Mouse (Mus musculus) testis, adult 2 months (tissue): ENCODE measurements around the gene Pmfbp1. TPM values are rescaled to one million over a fixed set of nuclear protein-coding genes. Genes with fewer than 3 reads are reported as not detected.

Experiments
- H3K27ac ChIP-seq: fragments of 200-500 bp; 2 replicates; pipeline ENCODE4 v1.5.1; 2012; ENCODE audit warnings: low read depth, low read length; ENCODE audit not compliant: control insufficient read depth, insufficient read depth
- H3K27me3 ChIP-seq: fragments of 200-500 bp; 2 replicates; pipeline ENCODE4 v1.6.1; 2012; ENCODE audit warnings: mild to moderate bottlenecking, low read length, moderate library complexity; ENCODE audit not compliant: control insufficient read depth, insufficient read depth
- H3K36me3 ChIP-seq: fragments of 200-500 bp; 2 replicates; pipeline ENCODE4 v1.6.1; 2012; ENCODE audit warnings: mild to moderate bottlenecking, low read length; ENCODE audit not compliant: control insufficient read depth, insufficient read depth
- H3K4me1 ChIP-seq: fragments of 200-500 bp; 2 replicates; pipeline ENCODE4 v1.6.1; 2012; ENCODE audit warnings: low read length; ENCODE audit not compliant: control insufficient read depth, insufficient read depth
- H3K4me3 ChIP-seq: fragments of 200-500 bp; 2 replicates; pipeline ENCODE4 v1.5.1; 2012; ENCODE audit warnings: low read depth, mild to moderate bottlenecking, low read length, moderate library complexity, mixed read lengths; ENCODE audit not compliant: control insufficient read depth
- CTCF ChIP-seq: fragments of 200-500 bp; IDR thresholded peaks from 2 replicates; pipeline ENCODE4 v1.5.1; 2012; ENCODE audit warnings: low read depth, mild to moderate bottlenecking, inconsistent platforms, low read length, moderate library complexity; ENCODE audit not compliant: control insufficient read depth, insufficient read depth, insufficient replicate concordance
- POLR2A ChIP-seq: fragments of 200-500 bp; IDR thresholded peaks from 2 replicates; pipeline ENCODE4 v1.6.1; 2012; ENCODE audit warnings: low read depth, mild to moderate bottlenecking, inconsistent platforms, low read length, moderate library complexity; ENCODE audit not compliant: control insufficient read depth
- polyA plus RNA-seq: library from polyadenylated mRNA; depleted of rRNA; stranded (reverse); fragments of >200 nt; gene quantifications from 2 replicates; pipeline ENCODE4 v1.2.3, GENCODE M21; 2012; rRNA removed

Pmfbp1 gene
- polyA plus RNA-seq, 1 experiment = 108 TPM

GRCm38 (mm10) chr8:109578900-109579301, 85.1 kb downstream of the Pmfbp1 start, which contains the start of gene Hp:
Gene Hp, minus strand, starts transcription at chr8:109579172.
- no peaks in the 10 kb centered on the region for H3K27me3 ChIP-seq

DNA sequence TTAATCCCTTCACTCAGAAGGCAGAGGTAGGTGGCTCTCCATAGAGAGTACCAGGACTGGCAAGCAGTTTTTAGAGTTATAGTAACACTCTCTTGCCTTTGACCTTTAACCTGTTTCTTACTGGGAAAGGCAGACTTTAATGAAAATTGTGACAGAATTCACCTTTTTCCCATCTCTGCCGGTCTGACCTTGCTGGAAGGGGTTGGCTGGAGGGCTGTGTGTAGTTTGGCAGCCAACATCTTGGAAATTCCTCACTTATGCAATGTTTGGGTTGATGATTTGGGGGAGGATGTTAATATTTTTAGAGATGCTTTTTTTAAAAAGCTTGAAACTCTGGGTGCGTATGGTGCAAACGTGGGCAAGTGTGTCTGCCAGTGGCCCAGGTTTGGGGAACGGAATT, 90.5 kb downstream of the Pmfbp1 start:
- Histone ChIP-seq H3K27ac (no peak overlapping the region), H3K27me3 (no peaks in the 10 kb centered on the region), H3K36me3 (no peaks in the 10 kb centered on the region), H3K4me3 (no peak overlapping the region), H3K4me1 (no peaks in the 10 kb centered on the region)
- TF ChIP-seq POLR2A = no peak
- no peak for TF ChIP-seq CTCF

More at GRCm38 (mm10) chr8:109578900-109579301, 85.1 kb downstream of the Pmfbp1 start, which contains the start of gene Hp:
- no peak for TF ChIP-seq POLR2A
- no peak for TF ChIP-seq CTCF
- no peak within 1 kb of the TSS for H3K27ac ChIP-seq
- no peaks in the 10 kb centered on the region for H3K4me1 ChIP-seq
- H3K36me3 ChIP-seq = no peaks in the 10 kb centered on the region
- no peak within 1 kb of the TSS for H3K4me3 ChIP-seq

- H3K4me1 ChIP-seq = no peaks in the 10 kb centered on the region
- H3K36me3 ChIP-seq = no peaks in the 10 kb centered on the region
- TF ChIP-seq POLR2A = no peak
- TF ChIP-seq CTCF = no peak
- no peak overlapping the region for H3K4me3 ChIP-seq
- H3K27me3 ChIP-seq = no peaks in the 10 kb centered on the region
- H3K27ac ChIP-seq = no peak overlapping the region
Observed at GRCm38 (mm10) chr8:109584830-109585229, 91.0 kb downstream of the Pmfbp1 start.

GRCm38 (mm10) chr8:109585652-109586051, 91.8 kb downstream of the Pmfbp1 start:
- Histone ChIP-seq H3K27ac (no peak overlapping the region), H3K36me3 (no peaks in the 10 kb centered on the region), H3K27me3 (no peaks in the 10 kb centered on the region), H3K4me1 (no peaks in the 10 kb centered on the region), H3K4me3 (no peak overlapping the region)
- no peak for TF ChIP-seq POLR2A
- no peak for TF ChIP-seq CTCF

DNA sequence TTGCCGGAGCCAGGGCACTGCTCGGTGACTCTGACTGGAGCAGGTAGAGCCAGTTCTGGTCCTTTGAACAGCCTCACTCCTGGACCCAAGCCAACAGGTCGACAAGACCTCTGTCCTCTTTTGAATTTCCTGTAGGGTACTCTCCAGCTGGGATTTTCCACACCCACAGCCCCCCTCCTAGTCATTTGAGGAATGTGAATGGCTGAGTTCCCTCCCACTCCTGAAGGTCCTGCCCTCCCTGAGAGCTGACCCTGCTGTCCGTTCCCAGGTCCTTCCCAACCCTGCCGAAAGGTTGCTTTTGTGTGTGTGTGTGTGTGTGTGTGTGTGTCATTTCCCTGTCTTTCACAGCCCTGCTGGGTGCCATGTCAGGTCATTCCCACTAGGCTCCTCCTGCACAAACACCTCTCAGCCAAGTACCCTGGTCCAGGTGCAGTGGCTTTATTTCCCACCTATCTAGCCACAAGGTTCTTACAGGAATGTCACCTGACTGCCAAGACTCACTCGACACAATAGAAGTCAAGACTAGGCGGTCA, 93.2 kb downstream of the Pmfbp1 start:
- no peak overlapping the region for H3K4me3 ChIP-seq
- no peaks in the 10 kb centered on the region for H3K27me3 ChIP-seq
- no peak for TF ChIP-seq POLR2A
- TF ChIP-seq CTCF = no peak
- no peak overlapping the region for H3K27ac ChIP-seq
- no peaks in the 10 kb centered on the region for H3K4me1 ChIP-seq
- no peaks in the 10 kb centered on the region for H3K36me3 ChIP-seq

GRCm38 (mm10) chr8:109590901-109591300, 97.1 kb downstream of the Pmfbp1 start:
- Histone ChIP-seq H3K4me3 (no peak overlapping the region), H3K27me3 (no peaks in the 10 kb centered on the region), H3K27ac (no peak overlapping the region), H3K36me3 (peaks cover 3% of the 10 kb centered on the region; the same call in 1 of the 2 replicates), H3K4me1 (no peaks in the 10 kb centered on the region)
- TF ChIP-seq POLR2A = no peak
- no peak for TF ChIP-seq CTCF

DNA sequence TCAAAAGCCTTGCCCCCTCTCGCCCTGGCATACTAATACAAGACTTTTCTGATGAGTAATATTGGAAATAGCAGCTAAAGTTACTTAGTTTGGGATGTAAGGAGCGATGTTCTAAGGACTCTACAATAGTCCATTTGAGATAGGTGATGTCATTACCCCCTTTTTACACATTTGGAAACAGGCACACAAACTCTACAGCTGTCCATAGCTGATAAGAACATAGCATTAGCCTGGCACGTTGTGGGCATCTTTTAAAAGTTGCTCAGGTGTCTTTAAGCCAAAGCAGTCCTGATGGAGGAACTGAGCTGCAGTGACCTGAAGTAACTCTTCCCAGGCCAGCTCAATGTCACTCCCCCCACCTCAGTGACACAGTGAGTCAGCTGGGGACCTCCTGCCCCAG, 97.5 kb downstream of the Pmfbp1 start:
- Histone ChIP-seq H3K4me1 (no peaks in the 10 kb centered on the region), H3K36me3 (peaks cover 3% of the 10 kb centered on the region; the same call in 1 of the 2 replicates), H3K27me3 (no peaks in the 10 kb centered on the region), H3K27ac (no peak overlapping the region), H3K4me3 (no peak overlapping the region)
- no peak for TF ChIP-seq CTCF
- no peak for TF ChIP-seq POLR2A

GRCm38 (mm10) chr8:109592164-109592563, 98.3 kb downstream of the Pmfbp1 start:
- H3K4me1 ChIP-seq = no peaks in the 10 kb centered on the region
- TF ChIP-seq POLR2A (no peak), CTCF (no peak)
- H3K27ac ChIP-seq = no peak overlapping the region
- no peaks in the 10 kb centered on the region for H3K27me3 ChIP-seq
- H3K36me3 ChIP-seq = peaks cover 3% of the 10 kb centered on the region; the same call in 1 of the 2 replicates
- H3K4me3 ChIP-seq = no peak overlapping the region

Other genes starting within 250 kb of the Pmfbp1 start
- 20.3 and 20.7 TPM in 2 replicates for gene Dhx38, start 71.8 kb downstream of the Pmfbp1 start, polyA plus RNA-seq
- 36.0 and 41.4 TPM in 2 replicates for gene Txnl4b, start 71.9 kb downstream of the Pmfbp1 start, polyA plus RNA-seq
- 4.6 and 11.0 TPM in 2 replicates for gene Hp, start 85.1 kb downstream of the Pmfbp1 start, polyA plus RNA-seq
- 5.6 and 6.4 TPM in 2 replicates for gene Dhodh, start 114.6 kb downstream of the Pmfbp1 start, polyA plus RNA-seq
- gene Pkd1l3, start 120.5 kb downstream of the Pmfbp1 start, polyA plus RNA-seq = 35.9 and 41.3 TPM in 2 replicates
- gene Ist1, start 199.2 kb downstream of the Pmfbp1 start, polyA plus RNA-seq = 25.7 and 31.8 TPM in 2 replicates
- 75.7 and 82.1 TPM in 2 replicates for gene Zfp821, start 211.5 kb downstream of the Pmfbp1 start, polyA plus RNA-seq
- 32.9 and 35.6 TPM in 2 replicates for gene Atxn1l, start 243.7 kb downstream of the Pmfbp1 start, polyA plus RNA-seq